ENCODE assay signal across 8 mouse cellular contexts in the genomic region with DNA sequence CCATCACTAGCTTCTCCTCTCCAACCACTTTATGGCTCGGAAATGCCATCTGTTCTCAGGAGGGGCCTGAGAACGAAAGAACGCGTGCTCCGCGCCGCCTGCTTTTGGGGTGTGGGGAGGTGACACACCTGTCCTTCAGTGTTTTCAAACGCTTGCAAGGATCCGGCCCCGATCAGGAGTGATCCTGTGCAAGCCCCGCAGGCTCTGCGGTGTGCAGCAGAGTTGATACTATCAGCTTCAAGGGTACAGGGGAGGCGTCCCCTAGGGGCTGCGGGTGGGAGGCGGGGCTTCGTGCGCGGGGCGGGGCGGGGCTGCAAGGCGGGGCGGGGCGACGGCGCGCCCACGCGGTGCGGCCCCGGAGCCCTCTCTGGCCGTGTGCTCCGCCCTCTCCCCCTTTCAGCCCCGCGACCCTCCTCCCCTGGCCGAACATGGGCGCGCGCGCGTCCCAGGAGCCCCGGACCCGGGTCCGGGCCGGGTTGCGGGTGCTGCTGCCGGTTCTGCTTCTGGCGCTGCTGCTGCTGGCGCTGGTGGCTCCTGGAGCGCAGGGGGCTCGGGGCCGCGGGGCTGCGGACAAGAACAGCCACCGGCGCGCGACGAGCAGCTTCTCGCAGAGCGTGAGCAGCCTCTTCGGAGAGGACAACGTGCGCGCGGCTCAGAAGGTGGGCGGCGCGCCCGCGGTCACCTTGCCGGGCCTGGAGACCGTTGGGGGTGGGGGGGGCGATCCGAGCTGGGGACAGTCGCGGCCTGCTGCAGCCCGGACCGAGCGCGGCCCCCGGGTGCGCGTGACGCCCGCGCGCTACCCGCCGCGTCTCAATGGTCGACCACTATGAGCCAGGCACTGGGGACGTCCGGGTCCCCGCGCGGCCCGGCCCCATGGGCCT. TPM values are rescaled to one million over a fixed set of nuclear protein-coding genes. Genes with fewer than 3 reads are reported as not detected.
DNase-seq lines count a peak whose midpoint lies in the region; ATAC-seq and TF ChIP-seq lines count a peak whose summit lies in the region.

A gene (plus strand): TSS at position 335 of the 881 bp plus-strand sequence.

- peak; percentile 92 for ATAC-seq in heart, embryonic 16.5 days (replicated peaks; ENCODE audit: extremely low read depth, insufficient read depth, low FRiP score)
- peak; percentile 48 for ATAC-seq in neutrophil, adult 5-6 weeks (ENCODE audit: extremely low read depth, insufficient number of reproducible peaks, low FRiP score, poor library complexity, severe bottlenecking)

- H3K4me1 ChIP-seq in embryonic fibroblast, embryonic 13.5 days (ENCODE audit: control insufficient read depth, insufficient read depth, low read length), result no peaks in the 10 kb centered on the region; the same call in 1 of the 2 replicates
- peaks cover 8% of the 10 kb centered on the region; the same call in 1 of the 2 replicates for H3K4me1 ChIP-seq in heart, embryonic 16.5 days (ENCODE audit: control insufficient read depth, insufficient read depth, low read length)
- no peaks in the 10 kb centered on the region for H3K4me1 ChIP-seq in lung, adult 2 months (ENCODE audit: control insufficient read depth, insufficient read depth, low read length)

- 0 out of 2 replicates have a peak, but pooled peaks have one; percentile 45 for TF ChIP-seq POLR2A in embryonic fibroblast, embryonic 13.5 days (IDR thresholded peaks at IDR 0.05; ENCODE audit: low read depth, low read length)
- no peak for TF ChIP-seq POLR2A in lung, adult 2 months (IDR thresholded peaks at IDR 0.05; ENCODE audit: borderline replicate concordance, extremely low read depth, low read depth, low read length)

- under 1% methylated on average over 95 of the region's 97 CpGs for WGBS in heart, embryonic 16.5 days
- under 1% methylated on average over 81 of the region's 97 CpGs for WGBS in lung, adult 2 months

- peak; percentile 49 to 57 for DNase-seq in CD8-positive naive resting alpha-beta T cell, adult 2 months (ENCODE audit: low read depth in 2 of 2, low spot score in 2 of 2)
- peak; percentile 63 to 78 for DNase-seq in adrenal gland, postnatal 36 days
- peak; percentile 55 to 72 for DNase-seq in kidney, postnatal 25 days
- peak; percentile 66 for DNase-seq in lung, adult 2 months
- DNase-seq in thymus, postnatal 10 days (ENCODE audit: low spot score in 2 of 2), result peak; percentile 62 to 69

- 0 out of 2 replicates have a peak, but pooled peaks cover 3% of the 10 kb centered on the region for H3K36me3 ChIP-seq in heart, embryonic 16.5 days (ENCODE audit: control insufficient read depth, insufficient read depth)

- peak within 1 kb of the TSS; percentile 91 for H3K9ac ChIP-seq in heart, embryonic 16.5 days (ENCODE audit: low read length)

- no peak within 1 kb of the TSS for H3K27ac ChIP-seq in embryonic fibroblast, embryonic 13.5 days (ENCODE audit: insufficient read depth, low read length)
- H3K27ac ChIP-seq in heart, embryonic 16.5 days (ENCODE audit: low read length), result peak within 1 kb of the TSS; percentile 92

- peak within 1 kb of the TSS; percentile 66 for H3K4me2 ChIP-seq in heart, embryonic 16.5 days (ENCODE audit: low read depth, low read length)

- no peaks in the 10 kb centered on the region for H3K9me3 ChIP-seq in heart, embryonic 16.5 days (replicated peaks; ENCODE audit: control insufficient read depth, low read length)

- peak within 1 kb of the TSS; percentile 98 for H3K4me3 ChIP-seq in embryonic fibroblast, embryonic 13.5 days (ENCODE audit: insufficient read depth, low read length)
- peak within 1 kb of the TSS; percentile 93 for H3K4me3 ChIP-seq in heart, embryonic 16.5 days (ENCODE audit: low read length)
- peak within 1 kb of the TSS; percentile 94 for H3K4me3 ChIP-seq in lung, adult 2 months (replicated peaks; ENCODE audit: extremely low read depth, low read depth, low read length)

- no peaks in the 10 kb centered on the region for H3K27me3 ChIP-seq in heart, embryonic 16.5 days (ENCODE audit: control insufficient read depth, insufficient read depth, low read length)

- no peak for TF ChIP-seq CTCF in embryonic fibroblast, embryonic 13.5 days (IDR thresholded peaks at IDR 0.05; ENCODE audit: borderline replicate concordance, insufficient read depth, low read length)
- no peak for TF ChIP-seq CTCF in lung, adult 2 months (IDR thresholded peaks at IDR 0.05; ENCODE audit: insufficient read depth, low read length)

RNA-seq across cellular contexts. Expression of the gene that starts here (rescaled TPM):
- 10 to 100 TPM; 25.6 to 39.0 TPM for total RNA-seq in adrenal gland, postnatal 36 days (2021)
- 30.2 and 37.5 TPM in 2 replicates for polyA plus RNA-seq in embryonic fibroblast, embryonic 13.5 days (2011; ENCODE audit: insufficient read length, low read depth, missing spikeins)
- polyA plus RNA-seq in heart, embryonic 16.5 days (2015; fragmentation: Nextera tagmentation; extraction: Ambion mirVana), result 44.1 and 45.2 TPM in 2 replicates
- 5.0 and 8.2 TPM in 2 replicates for polyA plus RNA-seq in lung, adult 2 months (2012; rRNA removed)
- total RNA-seq in neutrophil, adult 5-6 weeks (2017), result 9.7 and 10.1 TPM in 2 replicates
